In the genomic region with DNA sequence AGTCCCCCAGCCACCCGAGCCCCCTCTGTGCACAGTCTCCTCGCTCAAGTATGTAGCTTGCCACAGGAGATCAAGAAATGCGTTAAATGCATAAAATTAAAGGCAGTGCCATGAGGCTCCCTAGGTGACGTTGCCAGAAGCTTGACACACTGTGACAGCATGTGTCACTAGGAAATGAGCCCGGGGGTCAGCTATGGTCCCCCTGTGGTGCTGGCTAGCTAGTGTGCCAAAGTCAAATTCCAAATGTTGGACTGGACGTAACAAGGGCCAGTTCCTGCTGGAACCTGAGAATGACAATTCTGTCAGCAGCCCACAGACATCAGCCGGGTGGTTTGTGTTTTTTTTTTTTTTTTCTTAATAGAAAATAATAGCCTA, we compare ENCODE assay signal across 21 mouse cellular contexts.
DNase-seq lines count a peak whose midpoint lies in the region; ATAC-seq lines count a peak whose summit lies in the region.
"Had no signal": no experiment of that assay in that cellular context is flagged by ENCODE, and none has a peak within 500 bp of the region (broad histone marks: within the 10 kb centered on the region; RNA-seq: fewer than 3 reads in every experiment).

No protein-coding gene starts in this region.

- peak overlapping the region; percentile 68 for H3K27ac ChIP-seq in hindbrain, embryonic 13.5 days
- no peak overlapping the region for H3K27ac ChIP-seq in hindbrain, embryonic 12.5 days
- H3K27ac ChIP-seq in midbrain, embryonic 13.5 days: no peak overlapping the region
- H3K27ac ChIP-seq: heart, adult 2 months; stomach, postnatal 0 days had no signal

- H3K36me3 ChIP-seq in hindbrain, embryonic 13.5 days: no peaks in the 10 kb centered on the region
- no peaks in the 10 kb centered on the region for H3K36me3 ChIP-seq in hindbrain, embryonic 12.5 days
- no peaks in the 10 kb centered on the region for H3K36me3 ChIP-seq in midbrain, embryonic 13.5 days

- ATAC-seq in hindbrain, embryonic 13.5 days (ENCODE audit: low FRiP score): no peak
- no peak for ATAC-seq in hindbrain, embryonic 12.5 days (ENCODE audit: low FRiP score)
- peak; percentile 37; the same call in 1 of the 2 replicates for ATAC-seq in midbrain, embryonic 13.5 days
- ATAC-seq: forebrain, embryonic 14.5 days; liver, postnatal 0 days had no signal

- H3K4me2 ChIP-seq in hindbrain, embryonic 13.5 days: no peak overlapping the region
- no peak overlapping the region for H3K4me2 ChIP-seq in hindbrain, embryonic 12.5 days (replicated peaks)
- no peak overlapping the region for H3K4me2 ChIP-seq in midbrain, embryonic 13.5 days (replicated peaks)

- no peak overlapping the region for H3K9ac ChIP-seq in hindbrain, embryonic 13.5 days
- H3K9ac ChIP-seq in hindbrain, embryonic 12.5 days: no peak overlapping the region
- H3K9ac ChIP-seq in midbrain, embryonic 13.5 days (replicated peaks): no peak overlapping the region
- H3K9ac ChIP-seq: liver, postnatal 0 days had no signal

- no peaks in the 10 kb centered on the region for H3K27me3 ChIP-seq in hindbrain, embryonic 13.5 days
- H3K27me3 ChIP-seq in hindbrain, embryonic 12.5 days: no peaks in the 10 kb centered on the region
- H3K27me3 ChIP-seq in midbrain, embryonic 13.5 days: peaks cover 5% of the 10 kb centered on the region; the same call in 1 of the 2 replicates

- H3K4me1 ChIP-seq in hindbrain, embryonic 13.5 days (replicated peaks): peaks cover 41% of the 10 kb centered on the region
- peaks cover 36% of the 10 kb centered on the region for H3K4me1 ChIP-seq in hindbrain, embryonic 12.5 days
- peaks cover 44% of the 10 kb centered on the region for H3K4me1 ChIP-seq in midbrain, embryonic 13.5 days (replicated peaks)

- 35% methylated on average over 7 of the region's 7 CpGs for WGBS in hindbrain, embryonic 13.5 days
- WGBS in hindbrain, embryonic 12.5 days: 39% methylated on average over 7 of the region's 7 CpGs
- WGBS in midbrain, embryonic 13.5 days: 40% methylated on average over 7 of the region's 7 CpGs

- peak; percentile 4 for DNase-seq in Muller cell, postnatal 12 days (ENCODE audit: inconsistent ontology term)
- peak; percentile 20 for DNase-seq in cerebellum, adult 9-11 months
- no peak for DNase-seq in thymus, adult 18-20 months
- DNase-seq in thymus, postnatal 4 days: no peak
- DNase-seq: adrenal gland, postnatal 36 days; B cell, adult 2 months; gastrocnemius, postnatal 14 days; heart, adult 2 months; heart, postnatal 36 days; kidney, adult 8-10 months; kidney, postnatal 14 days; liver; liver, postnatal 0 days; lung, postnatal 4 days; right cerebral cortex, adult 18-20 months; thymus, postnatal 36 days had no signal

- H3K9me3 ChIP-seq in hindbrain, embryonic 13.5 days: no peaks in the 10 kb centered on the region
- peaks cover 4% of the 10 kb centered on the region; the same call in 1 of the 2 replicates for H3K9me3 ChIP-seq in hindbrain, embryonic 12.5 days (replicated peaks)
- H3K9me3 ChIP-seq in midbrain, embryonic 13.5 days: no peaks in the 10 kb centered on the region

- H3K4me3 ChIP-seq in hindbrain, embryonic 13.5 days: no peak overlapping the region
- H3K4me3 ChIP-seq in hindbrain, embryonic 12.5 days: no peak overlapping the region
- H3K4me3 ChIP-seq in midbrain, embryonic 13.5 days (replicated peaks): no peak overlapping the region
- H3K4me3 ChIP-seq: heart, adult 2 months had no signal

Comparison
In these comparisons a context has a peak if more than half of its experiments do, and no peak if none do; other contexts are left out.
1. DNase-seq: peak in Muller cell, postnatal 12 days (single experiment) and cerebellum, adult 9-11 months (single experiment); none in thymus, adult 18-20 months (0 of 2) and thymus, postnatal 4 days (single experiment).